Mouse (Mus musculus) cerebellum, adult 2 months (tissue): ENCODE measurements around the gene Nthl1.

Source experiments
- CTCF ChIP-seq: fragments of 200-500 bp; IDR thresholded peaks from 2 replicates; pipeline ENCODE4 v1.5.1; 2011; ENCODE audit warnings: low read depth, mild to moderate bottlenecking, control low read depth, low read length, moderate library complexity, borderline replicate concordance; ENCODE audit not compliant: insufficient read depth
- POLR2A ChIP-seq: fragments of 200-500 bp; IDR thresholded peaks from 2 replicates; pipeline ENCODE4 v1.6.1; 2011; ENCODE audit warnings: low read length, control low read depth, borderline replicate concordance; ENCODE audit not compliant: insufficient read depth

GRCm38 (mm10) chr17:24593992-24594890 is 38.2 kb upstream of the Nthl1 start:
- TF ChIP-seq POLR2A (no peak), CTCF (no peak)
